Mouse (Mus musculus) testis, postnatal 10 days (tissue): ENCODE data around the gene Olfr644.

ENCODE experiments used
- DNase-seq: peaks from one replicate; pipeline ENCODE4 v3.0.0; 2021; ENCODE audit warnings: low spot score

Gene Olfr644

GRCm38 (mm10) chr7:104071769-104072168, at the start of gene Olfr644:
Olfr644 (minus strand) TSS chr7:104071869.
- DNase-seq = no peak

- no peak for DNase-seq
These were observed 33.0 kb upstream of the Olfr644 start, which contains the start of gene Olfr646 for GRCm38 (mm10) chr7:104104757-104104972. Olfr646 (plus strand) TSS chr7:104104873.

GRCm38 (mm10) chr7:104103913-104104756, 32.5 kb upstream of the Olfr644 start:
- DNase-seq = no peak

- DNase-seq = no peak
These were observed 13.7 kb upstream of the Olfr644 start, which contains the start of gene Olfr645 for GRCm38 (mm10) chr7:104085365-104085764. Olfr645 (minus strand) TSS chr7:104085465.

GRCm38 (mm10) chr7:104061345-104061744, 10.3 kb downstream of the Olfr644 start, which contains the start of gene 4930516K23Rik:
4930516K23Rik (minus strand) TSS chr7:104061445.
- no peak for DNase-seq

- no peak for DNase-seq
These were observed 12.5 kb downstream of the Olfr644 start for GRCm38 (mm10) chr7:104059215-104059614.

GRCm38 (mm10) chr7:104052566-104052965, 19.1 kb downstream of the Olfr644 start, which contains the start of gene Olfr642:
Olfr642 (minus strand) TSS chr7:104052666.
- no peak for DNase-seq

GRCm38 (mm10) chr7:104050745-104051144, 20.9 kb downstream of the Olfr644 start:
- DNase-seq = no peak

- DNase-seq = no peak
These were observed 36.5 kb downstream of the Olfr644 start, which contains the start of gene Olfr641 for GRCm38 (mm10) chr7:104035145-104035544. Olfr641 (plus strand) TSS chr7:104035445.

GRCm38 (mm10) chr7:104026978-104027377, 44.7 kb downstream of the Olfr644 start:
- no peak for DNase-seq

- no peak for DNase-seq
These were observed 46.2 kb downstream of the Olfr644 start, which contains the start of gene Olfr640 for GRCm38 (mm10) chr7:104025473-104025872. Olfr640 (minus strand) TSS chr7:104025573.

GRCm38 (mm10) chr7:104021651-104022050, 50.0 kb downstream of the Olfr644 start:
- no peak for DNase-seq

- DNase-seq = no peak
These were observed 52.7 kb downstream of the Olfr644 start for GRCm38 (mm10) chr7:104018953-104019352.

- DNase-seq = no peak
These were observed 54.5 kb downstream of the Olfr644 start, which contains the start of gene Olfr639 for GRCm38 (mm10) chr7:104017203-104017602. Olfr639 (minus strand) TSS chr7:104017303.
